Mouse (Mus musculus) limb, embryonic 15.5 days (tissue): ENCODE results near the gene Sox13. TPM values are rescaled to one million over a fixed set of nuclear protein-coding genes. Genes with fewer than 3 reads are reported as not detected.

Source experiments
- ATAC-seq: fragments of 200-750 bp; cut with Nextera tagmentation; 2 replicates; pipeline ENCODE4 v1.8.0; 2017; ENCODE audit warnings: low read depth, moderate TSS enrichment; ENCODE audit not compliant: insufficient number of reproducible peaks, low FRiP score, low TSS enrichment
- H3K27ac ChIP-seq: fragments of 300-500 bp; sonication (generic); 2 replicates; pipeline ENCODE4 v1.5.1; 2015; ENCODE audit warnings: moderate library complexity, mild to moderate bottlenecking, inconsistent platforms
- H3K27me3 ChIP-seq: fragments of 300-500 bp; sonication (generic); 2 replicates; pipeline ENCODE4 v1.6.1; 2015; ENCODE audit warnings: inconsistent platforms
- H3K36me3 ChIP-seq: fragments of 300-500 bp; sonication (generic); 2 replicates; pipeline ENCODE4 v1.6.1; 2015; ENCODE audit warnings: inconsistent platforms
- H3K4me1 ChIP-seq: fragments of 300-500 bp; sonication (generic); 2 replicates; pipeline ENCODE4 v1.6.1; 2015; ENCODE audit warnings: inconsistent platforms
- H3K4me2 ChIP-seq: fragments of 300-500 bp; sonication (generic); 2 replicates; pipeline ENCODE4 v1.6.1; 2015; ENCODE audit warnings: mild to moderate bottlenecking, inconsistent platforms
- H3K4me3 ChIP-seq: fragments of 300-500 bp; sonication (generic); 2 replicates; pipeline ENCODE4 v1.5.1; 2015; ENCODE audit warnings: mild to moderate bottlenecking, inconsistent platforms
- H3K9ac ChIP-seq: fragments of 300-500 bp; sonication (generic); 2 replicates; pipeline ENCODE4 v1.6.1; 2015; ENCODE audit warnings: inconsistent platforms
- H3K9me3 ChIP-seq: fragments of 300-500 bp; sonication (generic); 2 replicates; pipeline ENCODE4 v1.6.1; 2016; ENCODE audit warnings: inconsistent platforms
- WGBS: fragments of 180-500 bp; shearing (Covaris S2); methylation state at CpG from one replicate; pipeline ENCODE4 v1.1.7; 2015; 5-methylcytosine and 5-hydroxymethylcytosine counted together
- polyA plus RNA-seq: library from polyadenylated mRNA; unstranded; fragments of >200 nt; fragmentation: Nextera tagmentation; extraction: Ambion mirVana; gene quantifications from 2 replicates; pipeline ENCODE4 v1.2.1, GENCODE M21; 2015

Gene Sox13
- polyA plus RNA-seq, 1 experiment from 2014 or later: 4.1 TPM

- no peaks in the 10 kb centered on the region for H3K9me3 ChIP-seq
- no peak overlapping the region for H3K27ac ChIP-seq
- H3K4me2 ChIP-seq: no peak overlapping the region
- no peak overlapping the region for H3K9ac ChIP-seq
- peaks cover 13% of the 10 kb centered on the region for H3K4me1 ChIP-seq
- 91% methylated on average over 5 of the region's 5 CpGs for WGBS
- peaks cover 35% of the 10 kb centered on the region for H3K27me3 ChIP-seq
- no peak for ATAC-seq
- no peak overlapping the region for H3K4me3 ChIP-seq
- no peaks in the 10 kb centered on the region for H3K36me3 ChIP-seq
Observed at GRCm38 (mm10) chr1:133362103-133362502, 62.1 kb downstream of the Sox13 start.

GRCm38 (mm10) chr1:133361006-133361405, 63.2 kb downstream of the Sox13 start:
- no peaks in the 10 kb centered on the region for H3K9me3 ChIP-seq
- no peak overlapping the region for H3K4me3 ChIP-seq
- H3K4me1 ChIP-seq: peaks cover 13% of the 10 kb centered on the region
- no peak for ATAC-seq
- H3K27me3 ChIP-seq: peaks cover 28% of the 10 kb centered on the region
- no peak overlapping the region for H3K4me2 ChIP-seq
- 91% methylated on average over 6 of the region's 6 CpGs for WGBS
- no peak overlapping the region for H3K27ac ChIP-seq
- H3K9ac ChIP-seq: no peak overlapping the region
- no peaks in the 10 kb centered on the region for H3K36me3 ChIP-seq

- Histone ChIP-seq H3K9me3 (no peaks in the 10 kb centered on the region), H3K4me3 (no peak overlapping the region), H3K27me3 (peaks cover 6% of the 10 kb centered on the region), H3K4me2 (no peak overlapping the region), H3K4me1 (no peaks in the 10 kb centered on the region), H3K36me3 (no peaks in the 10 kb centered on the region), H3K9ac (no peak overlapping the region), H3K27ac (no peak overlapping the region)
- WGBS: 58% methylated on average over 8 of the region's 8 CpGs
- ATAC-seq: no peak
Observed at GRCm38 (mm10) chr1:133356330-133356729, 67.8 kb downstream of the Sox13 start.

- WGBS: 52% methylated on average over 15 of the region's 15 CpGs
- peaks cover 6% of the 10 kb centered on the region for H3K27me3 ChIP-seq
Observed at GRCm38 (mm10) chr1:133355912-133356311, 68.3 kb downstream of the Sox13 start.

GRCm38 (mm10) chr1:133355469-133355868, 68.7 kb downstream of the Sox13 start:
- no peak overlapping the region for H3K27ac ChIP-seq
- peaks cover 6% of the 10 kb centered on the region for H3K27me3 ChIP-seq
- no peaks in the 10 kb centered on the region for H3K4me1 ChIP-seq
- H3K4me3 ChIP-seq: no peak overlapping the region
- no peak overlapping the region for H3K9ac ChIP-seq
- no peak for ATAC-seq
- H3K9me3 ChIP-seq: no peaks in the 10 kb centered on the region
- H3K4me2 ChIP-seq: no peak overlapping the region
- no peaks in the 10 kb centered on the region for H3K36me3 ChIP-seq
- 33% methylated on average over 5 of the region's 5 CpGs for WGBS

More at GRCm38 (mm10) chr1:133355912-133356311, 68.3 kb downstream of the Sox13 start:
- Histone ChIP-seq H3K4me3 (no peak overlapping the region), H3K27ac (no peak overlapping the region), H3K9ac (no peak overlapping the region), H3K9me3 (no peaks in the 10 kb centered on the region), H3K4me2 (no peak overlapping the region), H3K36me3 (no peaks in the 10 kb centered on the region), H3K4me1 (no peaks in the 10 kb centered on the region)
- ATAC-seq: no peak

- no peak overlapping the region for H3K27ac ChIP-seq
- H3K9ac ChIP-seq: no peak overlapping the region
- H3K36me3 ChIP-seq: no peaks in the 10 kb centered on the region
- no peak overlapping the region for H3K4me2 ChIP-seq
- no peak overlapping the region for H3K4me3 ChIP-seq
- no peaks in the 10 kb centered on the region for H3K4me1 ChIP-seq
- H3K9me3 ChIP-seq: no peaks in the 10 kb centered on the region
- no peak for ATAC-seq
- 39% methylated on average over 12 of the region's 12 CpGs for WGBS
- peaks cover 4% of the 10 kb centered on the region for H3K27me3 ChIP-seq
Observed at GRCm38 (mm10) chr1:133353371-133353809, 70.8 kb downstream of the Sox13 start.

- Histone ChIP-seq H3K27me3 (peaks cover 4% of the 10 kb centered on the region; the same call in 1 of the 2 replicates), H3K9me3 (no peaks in the 10 kb centered on the region), H3K4me2 (no peak overlapping the region), H3K27ac (no peak overlapping the region), H3K9ac (no peak overlapping the region), H3K4me3 (no peak overlapping the region), H3K36me3 (no peaks in the 10 kb centered on the region), H3K4me1 (no peaks in the 10 kb centered on the region)
- no peak for ATAC-seq
- WGBS: 38% methylated on average over 9 of the region's 9 CpGs
Observed at GRCm38 (mm10) chr1:133351762-133352161, 72.4 kb downstream of the Sox13 start.

- Histone ChIP-seq H3K4me2 (no peak within 1 kb of the TSS), H3K27me3 (peaks cover 4% of the 10 kb centered on the region; the same call in 1 of the 2 replicates), H3K4me3 (no peak within 1 kb of the TSS), H3K4me1 (no peaks in the 10 kb centered on the region), H3K27ac (no peak within 1 kb of the TSS), H3K9ac (no peak within 1 kb of the TSS), H3K9me3 (no peaks in the 10 kb centered on the region), H3K36me3 (no peaks in the 10 kb centered on the region)
- ATAC-seq: no peak
- WGBS: 97% methylated on average over 1 of the region's 1 CpGs
Observed at GRCm38 (mm10) chr1:133350210-133350609, 74.0 kb downstream of the Sox13 start, which contains the start of gene Ren1. Ren1 (plus strand) TSS chr1:133350510.

- Histone ChIP-seq H3K27ac (no peak overlapping the region), H3K9me3 (no peaks in the 10 kb centered on the region), H3K9ac (no peak overlapping the region), H3K4me1 (no peaks in the 10 kb centered on the region), H3K4me3 (no peak overlapping the region), H3K4me2 (no peak overlapping the region), H3K36me3 (no peaks in the 10 kb centered on the region), H3K27me3 (peaks cover 4% of the 10 kb centered on the region; the same call in 1 of the 2 replicates)
- WGBS: 74% methylated on average over 11 of the region's 11 CpGs
- ATAC-seq: no peak
Observed at GRCm38 (mm10) chr1:133347693-133348520, 76.3 kb downstream of the Sox13 start.

GRCm38 (mm10) chr1:133347226-133347625, 77.0 kb downstream of the Sox13 start:
- Histone ChIP-seq H3K9me3 (no peaks in the 10 kb centered on the region), H3K36me3 (no peaks in the 10 kb centered on the region), H3K27ac (no peak overlapping the region), H3K9ac (no peak overlapping the region), H3K27me3 (peaks cover 1% of the 10 kb centered on the region; the same call in 1 of the 2 replicates), H3K4me2 (no peak overlapping the region), H3K4me3 (no peak overlapping the region), H3K4me1 (no peaks in the 10 kb centered on the region)
- no peak for ATAC-seq
- WGBS: 64% methylated on average over 3 of the region's 3 CpGs

- no peak overlapping the region for H3K4me2 ChIP-seq
- no peak overlapping the region for H3K27ac ChIP-seq
- H3K36me3 ChIP-seq: no peaks in the 10 kb centered on the region
- no peak overlapping the region for H3K9ac ChIP-seq
- no peak overlapping the region for H3K4me3 ChIP-seq
- ATAC-seq: no peak
- WGBS: 70% methylated on average over 9 of the region's 9 CpGs
- no peaks in the 10 kb centered on the region for H3K27me3 ChIP-seq
- H3K4me1 ChIP-seq: no peaks in the 10 kb centered on the region
- H3K9me3 ChIP-seq: no peaks in the 10 kb centered on the region
Observed at GRCm38 (mm10) chr1:133346531-133346930, 77.6 kb downstream of the Sox13 start.

- Histone ChIP-seq H3K36me3 (no peaks in the 10 kb centered on the region), H3K27me3 (no peaks in the 10 kb centered on the region), H3K4me1 (no peaks in the 10 kb centered on the region), H3K27ac (no peak overlapping the region), H3K4me2 (no peak overlapping the region), H3K4me3 (no peak overlapping the region), H3K9me3 (no peaks in the 10 kb centered on the region), H3K9ac (no peak overlapping the region)
- 83% methylated on average over 2 of the region's 2 CpGs for WGBS
- ATAC-seq: no peak
Observed at GRCm38 (mm10) chr1:133344357-133344756, 79.8 kb downstream of the Sox13 start.
